Mouse (Mus musculus) inflammation-experienced regulatory T-cells, adult 6 months (primary cell): ENCODE results near the gene Syt15. TPM values are rescaled to one million over a fixed set of nuclear protein-coding genes. Genes with fewer than 3 reads are reported as not detected.

Source experiments
- ATAC-seq: one replicate; pipeline ENCODE4 v1.8.0; 2017
- polyA plus RNA-seq, 3 experiments: library from polyadenylated mRNA; unstranded; fragments of 100-300 nt; shearing (Covaris generic); gene quantifications; one replicate each; pipeline ENCODE4 v1.2.1; 2017

Gene Syt15
- under 1 TPM in 1 of 3 experiments, not detected in 2; 0.31 TPM for polyA plus RNA-seq

DNA sequence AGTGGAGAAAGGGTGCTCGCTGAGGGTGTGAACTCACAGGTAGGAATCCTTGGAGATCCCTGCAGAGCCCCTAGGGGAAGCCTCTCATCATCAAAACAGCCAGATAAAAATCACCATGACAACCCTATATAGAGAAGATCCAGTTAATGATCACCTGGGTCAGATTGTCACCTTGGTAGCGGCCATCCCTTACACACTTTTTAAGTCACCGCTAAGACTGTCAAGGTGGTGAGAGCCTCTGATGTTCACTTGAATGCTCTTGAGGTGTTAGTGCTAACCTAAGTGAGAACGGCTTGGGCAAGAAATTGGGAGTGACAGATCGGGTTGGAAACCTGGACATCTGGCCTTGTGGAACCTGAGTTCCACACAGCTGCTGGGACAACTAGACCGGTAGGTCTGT is at the start of gene Syt15:
TSS of gene Syt15 (plus strand) at position 301 of the 400 bp plus-strand sequence.
- no peak for ATAC-seq

DNA sequence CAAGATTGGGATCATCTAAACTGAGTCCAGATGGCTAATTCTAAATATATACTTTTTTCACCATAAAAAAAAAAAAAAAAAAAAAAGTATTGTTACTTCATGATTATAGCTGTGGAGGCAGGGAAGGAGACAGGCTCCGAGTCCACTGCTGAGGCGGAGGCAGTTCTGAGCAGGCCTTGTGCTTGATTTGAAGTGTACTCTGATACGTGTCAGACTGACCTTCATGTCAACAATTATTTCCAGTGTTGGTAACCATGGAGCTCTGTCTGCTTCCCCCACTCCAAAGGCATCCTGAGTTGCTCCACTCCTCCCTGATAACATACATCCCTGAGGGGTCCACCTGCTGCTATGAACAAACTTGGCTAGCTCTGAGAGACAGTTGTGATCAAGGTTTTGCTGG is 48.3 kb upstream of the Syt15 start:
- no peak for ATAC-seq

DNA sequence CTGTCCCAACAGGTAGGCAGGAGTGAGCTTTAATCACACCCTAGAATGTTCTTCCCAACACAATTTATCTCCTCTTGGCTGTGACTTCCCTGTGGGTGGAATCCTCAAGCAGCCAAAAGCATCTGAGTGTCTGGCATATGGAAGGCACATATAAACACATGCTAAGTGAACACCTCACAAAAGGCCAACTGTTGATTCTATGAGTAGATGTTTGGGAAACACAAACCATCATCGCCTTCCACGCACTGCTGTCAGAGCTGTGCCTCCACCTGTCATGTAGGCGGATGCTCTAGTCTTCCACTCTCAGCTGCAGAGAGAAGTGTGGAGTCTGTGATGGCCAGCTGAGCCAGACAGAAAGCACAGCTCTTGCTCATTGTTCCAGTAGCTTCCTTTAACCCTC is 40.0 kb upstream of the Syt15 start:
- ATAC-seq = no peak

DNA sequence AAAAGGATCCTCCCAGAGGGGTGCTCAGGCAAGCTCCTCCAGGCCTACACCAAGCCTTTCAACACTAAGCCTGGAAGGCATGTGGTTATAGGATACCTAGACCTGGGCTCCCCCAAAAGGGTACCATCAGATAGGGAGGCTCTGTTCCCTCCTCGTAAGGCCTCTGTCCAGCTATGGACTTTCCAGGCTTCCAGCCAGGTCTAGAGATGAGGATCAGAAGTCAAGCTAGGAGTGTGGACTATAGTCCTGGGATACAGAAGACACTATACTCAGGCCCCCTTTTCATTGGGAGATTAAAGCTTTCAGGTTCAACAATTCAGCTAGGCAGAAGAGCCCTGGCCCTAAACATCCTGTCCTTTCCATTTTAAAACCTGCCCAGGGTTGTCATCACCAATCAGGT is 36.3 kb upstream of the Syt15 start:
- no peak for ATAC-seq

DNA sequence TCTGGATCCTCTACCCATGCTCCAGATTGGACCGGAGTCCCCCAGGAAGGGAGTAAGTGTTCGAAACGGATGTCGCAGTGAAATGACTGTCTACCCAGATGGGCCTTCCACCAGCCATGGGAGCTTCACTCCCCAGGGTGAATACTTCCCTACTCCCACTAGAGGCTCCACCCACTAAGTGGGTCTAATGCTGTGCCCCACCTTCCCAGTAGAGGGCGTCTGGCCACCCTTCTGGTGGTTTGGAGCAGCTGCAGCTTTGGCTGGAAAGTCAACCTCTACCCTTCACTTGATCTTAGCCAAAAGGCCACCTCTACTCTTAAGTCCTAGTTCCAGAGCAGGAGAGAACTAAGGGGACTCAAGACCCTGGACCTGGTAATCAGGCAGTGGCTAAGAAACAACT is 30.8 kb upstream of the Syt15 start:
- ATAC-seq = no peak

DNA sequence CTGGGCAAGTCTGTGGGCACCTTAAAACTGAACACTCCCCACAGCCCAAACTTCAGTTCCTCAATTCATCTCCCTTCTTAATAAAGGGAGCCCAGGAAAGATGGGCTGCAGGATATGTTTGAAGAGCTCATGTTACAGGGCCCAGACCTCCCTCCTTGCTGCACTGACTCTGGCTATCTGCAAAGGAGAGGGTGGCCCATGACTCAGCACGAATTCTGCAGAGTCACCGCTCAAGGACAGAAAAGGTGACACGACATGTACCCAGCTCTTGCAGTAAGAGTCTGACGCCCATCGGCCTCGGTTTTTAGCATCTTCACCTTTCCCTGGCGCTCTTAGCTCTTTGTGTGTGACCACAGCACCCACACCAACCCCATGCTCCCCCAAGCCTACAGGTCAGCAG is 29.0 kb upstream of the Syt15 start:
- no peak for ATAC-seq

DNA sequence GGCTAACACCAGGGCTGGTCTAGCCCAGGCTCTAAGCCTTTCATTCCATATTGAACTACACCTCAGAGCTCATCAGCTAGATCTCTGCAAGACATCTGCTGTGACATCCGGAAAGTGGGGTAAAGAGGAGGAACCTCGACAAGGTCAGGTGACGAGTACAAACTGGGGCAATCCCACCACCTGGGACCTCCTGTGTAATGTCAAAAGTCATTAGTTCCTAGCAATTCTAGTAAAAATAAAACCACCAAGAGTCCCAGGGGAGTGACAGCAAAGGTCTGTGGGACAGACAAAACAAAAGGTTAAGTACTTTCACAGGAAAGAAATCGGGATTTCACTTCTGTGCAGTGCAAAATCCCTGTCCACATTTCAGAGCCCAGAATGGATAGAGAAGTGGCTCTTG is 25.5 kb upstream of the Syt15 start:
- no peak for ATAC-seq

DNA sequence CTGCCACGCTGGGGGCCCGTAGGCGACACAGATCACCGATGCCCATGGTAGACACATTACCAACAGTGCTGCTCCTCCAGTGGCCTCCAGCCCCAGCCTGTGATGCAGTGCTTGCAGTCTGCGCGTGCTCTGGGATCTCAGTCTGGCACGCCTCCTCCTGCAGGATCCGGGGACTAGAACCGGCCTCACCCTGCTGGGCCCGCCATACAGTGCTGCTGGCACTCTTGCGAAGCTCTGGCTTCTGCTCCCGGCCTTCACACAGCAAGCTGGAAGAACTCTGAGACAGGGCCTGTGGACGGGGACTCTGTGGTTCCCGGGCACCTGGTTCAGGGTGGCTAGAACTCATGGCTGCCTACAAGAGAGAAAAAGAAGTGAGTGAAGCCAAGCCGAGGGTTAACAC is 23.9 kb upstream of the Syt15 start:
- no peak for ATAC-seq

DNA sequence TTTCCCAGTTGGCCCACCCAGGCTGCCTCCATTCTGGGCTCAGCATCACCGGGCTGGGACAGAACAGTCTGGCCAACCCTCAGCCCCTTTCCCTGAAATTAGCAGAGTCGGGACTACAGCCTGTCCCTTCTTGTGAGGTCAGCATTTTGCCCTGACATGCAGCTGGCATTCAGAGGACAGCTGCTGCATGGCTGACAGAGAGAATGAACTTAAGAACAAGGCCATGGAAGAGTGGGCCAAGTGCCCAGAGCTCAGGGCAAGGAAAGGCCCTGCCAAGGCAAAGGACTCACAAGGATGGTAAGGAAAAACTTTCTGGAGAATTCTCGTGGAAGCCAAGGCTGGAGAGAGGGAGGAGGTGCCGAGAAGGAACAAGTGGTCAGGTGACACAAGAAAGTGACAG is 22.7 kb upstream of the Syt15 start:
- ATAC-seq = no peak

DNA sequence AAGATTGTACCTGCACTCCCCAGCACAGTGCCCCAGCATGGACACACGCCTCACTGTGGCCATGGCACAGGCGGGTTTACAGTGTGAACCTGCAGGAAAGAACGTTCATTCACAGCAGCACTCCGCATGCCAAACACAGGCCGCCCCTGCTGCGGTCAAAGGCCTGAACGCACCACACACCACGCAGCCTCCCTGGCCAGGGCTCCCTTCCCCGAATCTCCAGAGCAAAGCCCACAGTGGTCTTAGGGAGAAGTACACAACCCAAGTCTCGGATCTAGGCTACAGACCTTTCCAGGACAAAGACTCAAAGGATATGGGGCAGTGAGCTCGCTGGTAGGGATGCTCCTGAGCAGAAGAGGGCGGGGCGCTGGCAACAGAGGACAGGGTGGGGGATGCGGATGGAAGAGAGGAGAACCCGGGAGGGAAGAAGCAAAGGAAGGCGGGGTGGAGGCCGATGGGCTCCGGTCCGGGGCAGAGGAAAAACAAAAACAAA is 18.6 kb upstream of the Syt15 start:
- ATAC-seq = no peak

DNA sequence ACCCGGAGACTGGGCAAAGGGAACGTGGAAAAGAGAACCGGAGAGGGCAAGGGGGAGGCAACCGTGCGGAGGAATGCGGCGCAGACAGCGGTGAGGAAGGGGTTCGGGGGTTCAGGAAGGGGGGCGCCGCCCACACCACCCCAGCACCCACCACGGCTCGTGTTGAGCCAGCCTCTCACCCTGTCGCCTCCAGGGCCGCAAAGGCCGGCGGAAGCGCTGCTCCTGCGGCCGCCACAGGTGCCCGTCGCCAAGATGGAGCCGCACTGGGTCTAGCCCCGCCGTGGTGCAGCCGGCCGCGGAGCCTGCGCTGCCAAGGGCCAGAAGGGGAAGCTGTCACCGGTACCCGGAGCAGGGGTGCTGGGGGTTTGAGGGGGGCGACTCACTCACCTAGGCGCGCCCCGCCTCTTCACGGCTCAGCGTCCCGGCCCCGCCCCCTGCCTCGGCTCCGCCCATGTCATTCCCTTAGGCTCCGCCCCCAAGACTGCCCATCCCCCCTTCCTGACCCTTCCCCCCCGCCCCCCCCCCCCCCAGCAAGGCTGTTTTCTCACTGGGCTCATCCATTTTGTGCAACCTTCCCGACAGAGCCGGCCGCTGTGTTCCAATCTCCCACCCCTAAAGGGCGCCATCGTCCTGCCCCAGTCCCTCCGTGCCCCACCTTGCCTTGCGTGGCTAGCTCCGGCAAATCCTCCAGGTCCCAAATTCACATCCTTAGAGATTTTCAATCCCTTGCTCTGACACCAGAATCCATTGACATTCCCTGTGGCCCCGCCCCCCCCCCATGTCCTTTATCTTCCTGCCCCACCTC is 18.0 kb upstream of the Syt15 start, which contains the start of gene Gprin2:
TSS of gene Gprin2 (minus strand) at position 423 of the 805 bp plus-strand sequence.
- no peak for ATAC-seq

DNA sequence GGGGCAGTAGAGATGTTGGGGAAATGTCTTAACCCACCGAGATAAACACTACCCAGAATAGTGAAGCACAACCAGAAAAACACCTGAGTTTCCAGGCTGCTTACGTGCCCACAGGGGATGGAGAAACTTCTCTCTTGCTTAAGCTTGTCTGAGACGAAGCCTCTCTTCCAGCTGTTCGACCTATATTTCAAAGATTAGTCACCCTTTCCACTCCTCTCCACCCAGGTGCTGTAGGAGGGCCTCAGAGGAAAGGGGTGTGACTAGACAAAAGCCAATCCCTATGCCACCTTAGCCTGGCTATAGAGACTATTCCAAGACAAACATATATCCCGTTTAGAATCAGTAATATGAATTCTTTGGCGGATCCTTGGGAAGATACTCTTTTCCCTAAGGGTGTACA is 11.4 kb upstream of the Syt15 start:
- ATAC-seq = no peak

DNA sequence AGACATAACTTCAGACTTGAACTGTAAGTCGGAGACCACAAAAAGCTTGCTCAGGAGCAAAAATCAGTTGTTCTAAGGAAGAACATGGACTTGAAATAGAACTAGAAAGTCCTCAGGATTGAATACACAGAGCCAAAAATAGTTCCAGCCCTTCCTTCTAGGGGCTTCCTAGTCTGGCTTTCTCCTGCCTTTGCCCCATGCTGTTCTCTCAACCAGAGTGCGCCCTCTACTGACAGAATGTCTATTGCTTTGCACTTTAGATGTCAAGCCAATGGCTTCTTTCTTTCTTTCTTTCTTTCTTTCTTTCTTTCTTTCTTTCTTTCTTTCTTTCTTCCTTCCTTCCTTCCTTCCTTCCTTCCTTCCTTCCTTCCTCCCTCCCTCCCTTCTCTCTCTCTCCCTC is 10.7 kb upstream of the Syt15 start:
- no peak for ATAC-seq

DNA sequence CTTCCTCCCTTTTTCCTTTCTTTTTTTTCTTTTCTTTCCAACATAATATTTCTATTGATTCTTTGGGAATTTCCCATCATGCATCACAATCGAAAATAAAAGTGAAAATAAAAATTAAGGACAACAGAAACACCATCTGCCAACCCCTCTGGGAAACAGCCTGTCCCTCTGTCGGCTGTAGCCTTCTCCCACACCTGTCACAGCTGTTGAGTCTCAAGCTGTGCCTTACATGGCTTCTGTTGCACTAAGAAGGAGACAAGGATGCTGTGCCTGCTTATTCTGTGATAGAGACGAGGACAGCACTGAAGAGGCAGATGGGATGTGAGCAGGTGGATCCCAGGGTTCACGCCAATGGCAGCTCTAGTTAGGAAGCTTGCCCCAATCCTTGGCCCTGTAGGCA is 10.3 kb upstream of the Syt15 start:
- no peak for ATAC-seq

DNA sequence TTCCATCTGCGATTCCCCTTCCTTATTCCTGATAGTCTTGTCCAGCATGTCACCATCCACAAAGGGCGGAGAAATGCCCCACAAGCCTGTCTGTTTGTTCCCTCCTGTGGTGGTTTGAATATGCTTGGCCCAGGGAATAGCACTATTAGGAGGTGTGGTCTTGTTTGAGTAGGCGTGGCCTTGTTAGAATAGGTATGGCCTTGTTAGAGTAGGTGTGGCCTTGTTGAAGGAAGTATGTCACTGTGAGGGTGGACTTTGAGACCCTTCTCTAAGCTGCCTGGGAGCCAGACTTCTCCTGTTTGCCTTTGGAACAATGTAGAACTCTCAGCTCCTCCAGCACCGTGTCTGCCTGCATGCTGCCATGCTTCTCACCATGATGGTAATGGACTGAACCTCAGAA is 9.5 kb upstream of the Syt15 start:
- ATAC-seq = no peak

DNA sequence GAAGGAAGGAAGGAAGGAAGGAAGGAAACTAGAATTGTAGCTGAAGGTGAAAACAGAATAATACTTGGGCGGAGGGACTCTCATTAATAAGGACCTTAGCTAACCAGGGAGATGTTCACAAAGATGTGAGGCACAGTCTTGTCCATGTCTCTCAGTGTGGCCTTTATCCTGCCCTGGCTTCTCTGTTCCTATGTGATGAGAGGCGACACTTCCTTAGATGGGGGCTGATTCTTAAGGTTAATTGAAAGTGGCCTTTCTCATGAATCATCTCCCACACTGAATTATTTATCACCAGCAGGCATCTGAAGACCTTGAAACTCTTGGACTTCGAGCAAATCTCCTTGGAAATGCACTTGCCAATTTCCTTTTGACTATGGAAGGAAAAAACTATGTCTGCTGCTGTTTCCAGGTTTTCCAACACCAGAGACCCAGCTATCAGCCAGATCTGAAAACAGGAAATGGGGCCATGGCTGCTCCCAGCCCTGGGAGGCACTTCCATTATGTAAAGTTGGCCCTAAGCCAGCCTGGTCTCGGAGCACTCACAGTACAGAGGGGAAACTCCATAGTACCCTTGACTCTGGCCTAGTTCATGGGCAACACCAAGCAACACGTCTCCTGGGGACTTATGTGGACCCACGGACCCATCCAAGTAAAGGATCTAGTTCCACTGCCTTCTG is 3.8 kb upstream of the Syt15 start:
- ATAC-seq = no peak

DNA sequence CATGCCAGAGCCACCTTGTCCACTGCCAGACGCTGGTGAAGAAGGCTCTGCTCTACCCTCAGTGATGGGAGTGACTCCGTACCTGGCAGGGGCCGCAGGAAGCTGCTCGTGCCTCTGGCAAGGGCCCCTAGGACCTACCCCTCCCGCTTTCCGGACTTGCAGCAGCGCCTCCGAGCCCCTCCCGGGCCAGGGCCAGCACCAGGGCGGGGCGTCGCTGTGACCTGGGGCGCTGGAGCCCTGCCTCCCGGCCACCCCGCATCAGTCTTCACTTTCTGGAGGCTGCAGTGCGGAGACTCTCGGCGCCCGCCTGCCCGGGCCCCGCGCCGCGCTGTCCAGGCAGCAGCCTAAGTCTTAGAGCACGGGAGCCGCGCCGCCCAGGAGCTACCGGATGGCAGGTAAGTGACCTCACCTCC is 397 bp downstream of the Syt15 start:
- no peak for ATAC-seq

DNA sequence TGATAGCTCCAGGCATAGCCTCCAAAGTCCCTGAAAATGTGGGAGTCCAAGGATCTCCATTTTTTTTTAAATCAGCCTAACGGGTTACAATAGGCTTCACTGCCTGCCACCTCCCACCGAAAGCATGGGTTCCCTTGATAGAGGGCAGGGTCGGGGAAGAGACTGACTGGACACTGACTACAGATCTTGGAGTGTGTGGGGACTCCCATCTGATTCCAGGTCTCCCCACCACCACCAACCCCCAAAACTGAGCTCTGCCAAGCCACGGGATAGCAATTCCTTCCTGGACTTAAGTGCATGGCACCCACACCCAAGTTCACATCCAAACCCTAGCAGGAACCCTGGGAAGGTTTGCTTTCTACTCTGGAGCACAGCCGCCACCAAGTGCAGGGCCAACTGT is 1.0 kb downstream of the Syt15 start:
- no peak for ATAC-seq

DNA sequence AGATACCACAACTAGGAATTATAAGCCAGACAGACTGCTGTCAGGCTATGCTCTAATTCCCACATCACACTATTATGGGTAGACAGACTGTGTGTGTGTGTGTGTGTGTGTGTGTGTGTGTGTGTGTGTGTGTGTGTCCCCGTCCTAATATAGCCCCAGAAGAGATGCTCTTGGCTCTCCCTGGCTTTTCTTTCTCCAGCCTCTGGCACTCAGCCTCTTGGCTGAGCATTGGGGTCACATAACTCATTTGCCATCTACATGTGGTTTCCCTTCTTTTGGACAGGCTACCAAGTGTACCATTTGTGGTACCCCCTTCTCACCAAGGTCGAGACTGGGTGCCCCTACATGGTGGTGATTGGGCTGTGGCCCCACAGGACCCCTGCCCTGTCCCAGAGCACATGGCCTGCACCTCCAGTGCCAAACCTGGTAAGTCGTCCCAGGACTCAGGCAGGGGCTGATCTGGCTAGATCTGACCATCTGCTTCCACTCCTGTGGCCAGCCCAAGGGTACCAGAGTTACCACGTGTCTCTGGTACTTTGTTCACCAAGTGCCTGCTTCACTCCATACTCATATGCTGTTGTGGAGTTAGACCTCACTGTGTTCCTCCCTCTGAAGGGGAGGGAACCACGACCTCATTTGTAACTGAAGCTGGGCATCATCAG is 2.2 kb downstream of the Syt15 start:
- ATAC-seq = no peak

DNA sequence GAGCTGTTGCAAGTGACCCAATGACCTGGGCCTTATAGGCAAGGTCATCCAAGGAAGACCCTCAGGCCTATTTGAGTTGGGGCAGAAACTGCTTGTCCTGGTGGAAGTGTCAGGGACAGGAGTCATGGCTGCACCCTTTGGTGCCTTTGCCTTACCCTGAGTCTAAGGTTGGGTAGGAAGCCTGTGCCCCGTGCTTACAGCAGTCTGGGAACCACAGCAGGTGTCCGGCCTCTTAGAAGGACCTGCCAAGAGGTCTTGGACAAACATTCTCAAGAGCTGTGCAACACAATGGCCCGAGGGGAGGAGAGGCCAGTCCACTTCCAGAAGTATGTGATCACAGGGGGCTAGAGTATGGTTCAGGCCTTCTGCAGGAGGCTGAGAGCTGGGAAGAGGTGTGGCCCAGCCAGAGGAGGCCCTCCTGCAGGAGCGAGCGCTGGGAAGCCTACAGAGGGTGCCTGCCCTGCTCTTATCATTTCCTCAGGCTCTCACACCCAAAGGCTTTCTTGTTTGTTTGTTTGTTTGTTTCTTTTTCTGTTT is 4.0 kb downstream of the Syt15 start:
- no peak for ATAC-seq

DNA sequence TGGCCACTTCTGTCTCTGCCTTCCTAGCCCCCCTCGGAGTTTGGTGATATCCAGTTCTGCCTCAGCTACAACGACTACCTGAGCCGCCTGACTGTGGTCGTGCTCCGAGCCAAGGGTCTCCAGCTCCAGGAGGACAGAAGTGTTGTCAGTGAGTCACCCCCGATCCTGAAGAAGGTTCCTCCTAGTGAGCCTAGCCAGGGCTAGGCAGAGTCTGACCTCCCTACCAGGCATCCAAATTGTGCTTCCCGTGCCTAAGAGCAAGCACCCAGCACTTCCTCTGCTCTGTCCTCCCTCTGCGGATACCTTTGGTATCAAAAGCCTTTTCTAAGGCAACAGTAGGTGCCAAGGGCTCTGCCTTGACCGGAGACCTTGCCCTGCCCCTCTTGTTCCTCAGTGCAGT is 6.6 kb downstream of the Syt15 start:
- ATAC-seq = no peak

DNA sequence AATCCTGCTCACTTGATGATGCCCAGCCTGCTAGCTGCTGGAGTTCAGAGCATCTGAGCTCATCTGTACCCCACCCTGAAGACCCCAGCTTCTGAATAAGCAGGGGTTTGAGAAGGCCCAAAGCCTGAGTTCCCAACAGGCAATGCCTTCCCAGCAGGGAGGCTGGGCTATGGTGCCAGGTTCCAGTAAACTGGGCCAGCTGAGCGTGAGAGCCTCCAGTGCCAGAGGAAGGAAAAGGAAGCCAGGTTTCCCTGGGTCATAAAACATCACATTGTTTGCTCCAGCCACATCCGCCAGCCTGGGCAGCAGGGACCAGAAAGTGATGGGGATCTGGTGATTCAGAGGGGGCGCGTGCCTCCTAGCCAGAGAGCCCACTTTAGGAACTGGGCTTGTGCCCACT is 7.2 kb downstream of the Syt15 start:
- no peak for ATAC-seq

DNA sequence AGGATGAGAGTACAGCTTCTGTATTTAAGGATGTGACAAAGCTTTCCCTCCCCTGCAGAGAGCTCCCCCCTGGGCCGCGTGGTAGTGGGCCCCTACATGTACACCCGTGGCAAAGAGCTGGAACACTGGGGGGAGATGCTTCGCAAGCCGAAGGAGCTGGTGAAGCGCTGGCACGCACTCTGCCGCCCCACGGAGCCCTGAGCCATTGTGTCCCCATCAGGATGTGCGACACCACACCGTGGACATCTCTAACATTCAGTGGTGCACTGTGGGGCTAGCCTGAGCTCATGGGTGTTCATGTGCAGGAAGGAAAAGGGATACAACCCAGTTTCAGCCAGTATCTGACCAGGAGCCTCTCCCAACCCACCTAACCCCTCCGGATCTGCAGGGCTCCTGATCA is 8.6 kb downstream of the Syt15 start:
- ATAC-seq = no peak
